Mouse (Mus musculus) ES-E14 (cell line): ENCODE measurements around the gene Car4.

Experiments used
- CHD2 ChIP-seq: IDR thresholded peaks from 2 replicates; pipeline ENCODE4 v1.6.1; 2014; ENCODE audit warnings: mild to moderate bottlenecking, low read depth, low read length, inconsistent platforms
- HCFC1 ChIP-seq: IDR thresholded peaks from 2 replicates; pipeline ENCODE4 v1.6.1; 2012; ENCODE audit warnings: low read length, inconsistent platforms, borderline replicate concordance; ENCODE audit not compliant: insufficient read depth
- MAFK ChIP-seq: IDR thresholded peaks from 2 replicates; pipeline ENCODE4 v1.6.1; 2014; ENCODE audit warnings: mild to moderate bottlenecking, low read depth, low read length, inconsistent platforms; ENCODE audit not compliant: insufficient read depth
- ZNF384 ChIP-seq: IDR thresholded peaks from 2 replicates; pipeline ENCODE4 v1.6.1; 2012; ENCODE audit warnings: low read depth, low read length, inconsistent platforms

DNA sequence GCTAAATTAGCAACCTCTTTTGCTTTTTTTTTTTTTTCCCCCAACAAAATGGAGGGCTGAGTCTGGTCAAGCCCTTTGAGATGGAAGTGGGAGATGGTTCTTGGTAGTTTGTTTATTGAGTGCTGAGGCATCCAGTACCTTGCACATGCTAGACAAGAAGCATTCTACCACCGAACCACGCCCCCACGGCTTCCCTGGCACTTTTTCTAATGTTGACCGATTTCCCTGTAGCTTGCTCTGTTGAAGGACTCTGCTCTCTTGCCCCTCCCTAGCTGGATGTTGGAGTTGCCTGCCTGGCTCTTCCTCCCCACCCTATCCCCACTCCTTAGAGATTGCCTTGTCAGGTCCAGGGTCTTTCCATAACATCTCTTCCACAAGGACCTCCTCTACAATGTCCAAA lies 5.0 kb downstream of the Car4 start:
- TF ChIP-seq ZNF384 (no peak), CHD2 (no peak), HCFC1 (no peak), MAFK (no peak)
